Mouse (Mus musculus) myocyte (in vitro differentiated cells): ENCODE results near the gene Strap.

Source experiments
- POLR2A ChIP-seq: IDR thresholded peaks from one replicate; pipeline ENCODE4 v1.6.1; 2011; ENCODE audit warnings: low read depth, mild to moderate bottlenecking, control low read depth, moderate library complexity; ENCODE audit not compliant: insufficient read length
- USF1 ChIP-seq: IDR thresholded peaks from one replicate; pipeline ENCODE4 v1.6.1; 2011; ENCODE audit warnings: low read depth, mild to moderate bottlenecking, control low read depth, moderate library complexity

DNA sequence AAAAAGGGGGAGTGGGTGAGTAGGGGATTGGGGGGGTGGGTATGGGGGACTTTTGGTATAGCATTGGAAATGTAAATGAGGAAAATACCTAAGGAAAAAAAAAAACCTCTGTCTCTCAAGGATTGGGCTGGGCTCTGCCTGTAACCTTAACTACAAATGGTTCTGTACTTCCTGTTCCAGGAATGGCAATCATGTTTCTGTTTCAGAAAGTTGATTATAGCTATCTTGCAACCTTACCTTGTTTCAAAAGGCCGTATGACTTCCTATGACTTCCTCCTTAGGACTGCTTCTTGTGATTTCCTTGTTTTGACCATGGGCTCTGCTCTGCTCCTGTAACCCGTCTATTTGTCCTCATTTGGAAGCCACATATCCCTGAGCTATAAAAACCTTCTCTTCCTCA, 40.6 kb upstream of the Strap start:
- no peak for TF ChIP-seq POLR2A
- TF ChIP-seq USF1 = no peak
